Mouse (Mus musculus) E14TG2a.4 (cell line): ENCODE data around the gene Lekr1.

Experiments used
- H3K27me3 ChIP-seq: 2 replicates; pipeline ENCODE4 v1.6.1; 2014; ENCODE audit warnings: low read length, control low read depth; ENCODE audit not compliant: insufficient read depth
- H3K36me3 ChIP-seq: 2 replicates; pipeline ENCODE4 v1.6.1; 2014; ENCODE audit warnings: low read length, control low read depth; ENCODE audit not compliant: insufficient read depth
- H3K4me1 ChIP-seq: replicated peaks from 2 replicates; pipeline ENCODE4 v1.6.1; 2014; ENCODE audit warnings: low read depth, low read length, control low read depth
- H3K4me3 ChIP-seq: replicated peaks from 2 replicates; pipeline ENCODE4 v1.5.1; 2014; ENCODE audit warnings: mild to moderate bottlenecking, low read length
- H3K9me3 ChIP-seq: 2 replicates; pipeline ENCODE4 v1.6.1; 2014; ENCODE audit warnings: low read length, control low read depth
- CTCF ChIP-seq: conservative IDR thresholded peaks from 2 replicates; pipeline ENCODE4 v1.5.1; 2014; ENCODE audit warnings: low read length
- NANOG ChIP-seq: IDR thresholded peaks from 2 replicates; pipeline ENCODE4 v1.6.1; 2014; ENCODE audit warnings: borderline replicate concordance, low read length, mixed read lengths
- POU5F1 ChIP-seq: IDR thresholded peaks from 2 replicates; pipeline ENCODE4 v1.6.1; 2014; ENCODE audit warnings: low read length, borderline replicate concordance

Gene Lekr1

GRCm38 (mm10) chr3:65793561-65793960 lies 127.5 kb downstream of the Lekr1 start:
- Histone ChIP-seq H3K9me3 (no peaks in the 10 kb centered on the region), H3K4me3 (no peak overlapping the region), H3K36me3 (no peaks in the 10 kb centered on the region), H3K4me1 (no peaks in the 10 kb centered on the region), H3K27me3 (no peaks in the 10 kb centered on the region)
- no peak for TF ChIP-seq POU5F1
- TF ChIP-seq NANOG = no peak

DNA sequence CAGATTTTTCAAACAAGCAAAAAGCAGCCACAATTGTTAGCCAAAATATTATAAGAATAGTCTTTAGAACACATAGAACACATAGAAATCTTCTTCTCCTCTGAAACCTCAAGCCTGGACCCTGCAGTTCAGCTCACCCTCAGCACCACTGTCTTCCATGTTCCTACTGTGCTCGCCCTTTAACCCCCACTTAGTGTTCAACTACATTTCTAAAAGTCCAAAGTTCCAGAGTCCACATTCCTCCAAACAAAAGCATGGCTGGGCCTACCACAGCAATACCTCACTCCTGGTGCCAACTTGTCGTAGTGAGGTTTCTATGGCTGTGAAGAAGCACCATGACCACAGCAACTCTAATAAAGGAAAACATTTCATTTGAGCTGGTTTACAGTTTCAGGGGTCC lies 128.7 kb downstream of the Lekr1 start:
- H3K36me3 ChIP-seq = no peaks in the 10 kb centered on the region
- H3K4me3 ChIP-seq = no peak overlapping the region
- H3K27me3 ChIP-seq = no peaks in the 10 kb centered on the region
- no peaks in the 10 kb centered on the region for H3K9me3 ChIP-seq
- H3K4me1 ChIP-seq = no peaks in the 10 kb centered on the region
- TF ChIP-seq POU5F1 (no peak), NANOG (no peak), CTCF (no peak)

GRCm38 (mm10) chr3:65797345-65798137 lies 131.5 kb downstream of the Lekr1 start:
- no peaks in the 10 kb centered on the region for H3K9me3 ChIP-seq
- no peak overlapping the region for H3K4me3 ChIP-seq
- H3K27me3 ChIP-seq = no peaks in the 10 kb centered on the region
- TF ChIP-seq POU5F1 (no peak), NANOG (no peak), CTCF (no peak)
- no peaks in the 10 kb centered on the region for H3K36me3 ChIP-seq
- no peaks in the 10 kb centered on the region for H3K4me1 ChIP-seq

- Histone ChIP-seq H3K4me3 (no peak overlapping the region), H3K4me1 (no peaks in the 10 kb centered on the region), H3K9me3 (no peaks in the 10 kb centered on the region), H3K27me3 (no peaks in the 10 kb centered on the region), H3K36me3 (no peaks in the 10 kb centered on the region)
- TF ChIP-seq POU5F1 = no peak
- TF ChIP-seq CTCF = no peak
- no peak for TF ChIP-seq NANOG
Observed at GRCm38 (mm10) chr3:65800962-65801361, 134.9 kb downstream of the Lekr1 start.

- no peaks in the 10 kb centered on the region for H3K27me3 ChIP-seq
- H3K4me1 ChIP-seq = no peaks in the 10 kb centered on the region
- H3K4me3 ChIP-seq = no peak overlapping the region
- H3K9me3 ChIP-seq = no peaks in the 10 kb centered on the region
- no peaks in the 10 kb centered on the region for H3K36me3 ChIP-seq
- TF ChIP-seq POU5F1 (no peak), CTCF (no peak), NANOG (no peak)
Observed at GRCm38 (mm10) chr3:65802185-65802584, 136.2 kb downstream of the Lekr1 start.

- Histone ChIP-seq H3K36me3 (no peaks in the 10 kb centered on the region), H3K9me3 (no peaks in the 10 kb centered on the region), H3K4me3 (no peak overlapping the region), H3K27me3 (no peaks in the 10 kb centered on the region), H3K4me1 (no peaks in the 10 kb centered on the region)
- TF ChIP-seq NANOG (no peak), POU5F1 (no peak), CTCF (no peak)
Observed at GRCm38 (mm10) chr3:65802868-65803267, 136.8 kb downstream of the Lekr1 start.

- no peak overlapping the region for H3K4me3 ChIP-seq
- no peaks in the 10 kb centered on the region for H3K36me3 ChIP-seq
- H3K27me3 ChIP-seq = no peaks in the 10 kb centered on the region
- H3K4me1 ChIP-seq = no peaks in the 10 kb centered on the region
- no peak for TF ChIP-seq NANOG
- TF ChIP-seq POU5F1 = no peak
- TF ChIP-seq CTCF = no peak
- no peaks in the 10 kb centered on the region for H3K9me3 ChIP-seq
Observed at GRCm38 (mm10) chr3:65814881-65815280, 148.9 kb downstream of the Lekr1 start.

- TF ChIP-seq CTCF (no peak), POU5F1 (no peak), NANOG (no peak)
- Histone ChIP-seq H3K27me3 (no peaks in the 10 kb centered on the region), H3K9me3 (no peaks in the 10 kb centered on the region)
Observed at GRCm38 (mm10) chr3:65816012-65816411, 150.0 kb downstream of the Lekr1 start.

DNA sequence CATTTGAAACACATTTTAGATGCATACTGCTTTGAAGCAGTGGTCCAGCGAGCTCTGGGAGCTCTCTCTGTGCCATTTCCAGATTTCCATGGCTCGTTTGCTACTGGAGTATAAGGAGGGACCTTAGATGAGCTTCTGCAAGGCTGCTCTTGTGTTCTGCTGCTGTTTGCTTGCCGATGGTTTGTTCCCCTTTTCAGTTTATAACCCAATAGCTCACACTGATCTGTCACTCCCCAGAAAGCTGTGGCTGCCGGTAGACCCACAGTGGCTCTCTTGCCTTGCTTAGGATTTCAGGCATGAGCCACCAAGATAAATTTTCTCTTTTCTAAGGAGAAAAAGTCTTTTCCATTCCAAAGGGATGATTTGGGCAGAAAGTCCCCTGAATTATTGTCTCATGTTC lies 152.6 kb downstream of the Lekr1 start:
- Histone ChIP-seq H3K4me1 (no peaks in the 10 kb centered on the region), H3K36me3 (no peaks in the 10 kb centered on the region), H3K4me3 (no peak overlapping the region), H3K9me3 (no peaks in the 10 kb centered on the region), H3K27me3 (no peaks in the 10 kb centered on the region)
- no peak for TF ChIP-seq POU5F1
- no peak for TF ChIP-seq CTCF
- no peak for TF ChIP-seq NANOG

More at GRCm38 (mm10) chr3:65816012-65816411, 150.0 kb downstream of the Lekr1 start:
- H3K4me1 ChIP-seq = no peaks in the 10 kb centered on the region
- H3K4me3 ChIP-seq = no peak overlapping the region
- H3K36me3 ChIP-seq = no peaks in the 10 kb centered on the region
